Mouse (Mus musculus): ENCODE data around the gene Tlr9. TPM values are rescaled to one million over a fixed set of nuclear protein-coding genes. Genes with fewer than 3 reads are reported as not detected.

Tlr9 gene
- polyA plus RNA-seq, 1 experiment, result 4.2 TPM

DNA sequence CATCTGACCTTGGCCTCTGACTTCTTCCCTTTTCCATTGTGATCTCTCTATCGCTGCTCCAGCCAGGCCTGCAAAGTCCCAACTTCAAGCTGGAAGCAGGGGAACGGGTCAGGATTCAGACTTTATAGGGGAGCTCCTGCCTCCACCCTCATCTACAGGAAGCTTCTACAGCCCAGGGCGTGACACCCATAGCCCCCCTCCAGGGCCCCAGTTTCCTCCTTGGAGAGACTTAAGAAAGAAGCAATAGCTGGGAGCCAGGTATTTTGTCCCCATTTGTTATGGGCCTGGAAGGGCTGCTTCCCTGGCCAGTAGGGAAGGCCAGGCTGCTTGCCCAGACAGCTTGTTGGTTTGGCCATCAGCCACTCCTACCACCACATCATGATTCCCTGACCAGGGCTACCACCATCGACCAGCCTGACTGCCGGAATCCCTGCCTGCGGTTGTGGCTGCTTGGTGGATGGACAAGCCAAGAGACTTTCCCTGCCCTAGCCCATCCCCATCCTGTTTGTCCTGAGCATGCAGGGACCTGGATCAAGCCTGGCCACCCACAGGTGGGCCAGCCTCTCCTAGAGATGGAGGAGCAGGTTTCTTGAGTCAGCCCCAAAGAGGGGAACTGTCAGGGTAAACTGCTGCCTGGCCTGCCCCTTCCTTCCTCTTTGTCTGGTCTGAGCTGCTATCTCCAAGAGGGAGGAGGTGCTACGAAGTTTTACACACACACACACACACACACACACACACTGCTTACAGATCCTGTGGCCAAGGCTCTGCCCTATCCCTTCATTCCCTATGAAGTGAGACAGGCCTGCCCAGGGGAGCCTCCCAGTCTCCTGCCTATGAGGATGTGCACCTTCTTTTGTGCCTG lies 18.2 kb upstream of the Tlr9 start:
- 68% methylated on average over 7 of the region's 7 CpGs for WGBS

DNA sequence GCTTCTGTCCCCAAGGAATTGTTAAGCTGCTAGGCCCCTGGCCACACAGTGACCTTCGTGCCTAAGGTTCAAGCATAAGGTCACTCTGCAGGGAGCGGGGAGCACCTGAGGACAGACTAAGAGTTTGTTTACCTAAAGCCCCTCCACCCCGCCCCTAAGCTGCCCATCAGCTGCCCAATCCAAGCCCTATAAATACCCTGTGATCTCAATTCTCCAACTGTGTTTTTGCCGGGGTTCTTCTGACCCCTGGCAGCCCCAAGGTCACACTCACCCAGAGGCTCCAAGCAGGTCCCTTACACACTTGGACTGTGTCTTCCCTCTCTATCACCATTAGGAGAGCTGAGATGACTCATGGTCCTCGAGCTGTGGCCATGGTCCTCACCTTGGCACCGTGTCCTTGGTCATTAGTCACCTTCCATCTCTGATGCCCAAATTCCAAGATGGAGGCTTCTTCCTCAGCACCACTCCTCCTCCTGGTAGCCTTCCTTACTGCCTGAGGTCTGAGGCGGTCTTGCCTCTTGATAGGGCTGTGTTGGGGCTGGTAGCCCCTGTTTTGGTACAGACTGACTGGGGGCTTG lies 16.6 kb upstream of the Tlr9 start:
- Histone ChIP-seq H3K36me3 (ENCODE audit: control insufficient read depth, insufficient read depth, low read length) (no peaks in the 10 kb centered on the region), H3K27ac (ENCODE audit: insufficient read depth, low read depth, low read length) (no peak overlapping the region), H3K4me3 (ENCODE audit: insufficient read depth, low read depth, low read length) (no peak overlapping the region), H3K4me1 (ENCODE audit: control insufficient read depth, insufficient read depth, low read length) (peaks cover 12% of the 10 kb centered on the region), H3K27me3 (replicated peaks; ENCODE audit: control insufficient read depth, insufficient read depth, low read length) (no peaks in the 10 kb centered on the region)
- no peak for DNase-seq
- WGBS, result 84% methylated on average over 7 of the region's 7 CpGs
- TF ChIP-seq POLR2A (IDR thresholded peaks at IDR 0.05; ENCODE audit: low read depth, low read length) (no peak), CTCF (conservative IDR thresholded peaks at IDR 0.05; ENCODE audit: insufficient read depth, insufficient read length, low read depth, low read length) (no peak)

More for the DNA sequence above, 18.2 kb upstream of the Tlr9 start:
- H3K4me1 ChIP-seq (ENCODE audit: control insufficient read depth, insufficient read depth, low read length), result peaks cover 12% of the 10 kb centered on the region
- DNase-seq, result no peak
- H3K4me3 ChIP-seq (ENCODE audit: insufficient read depth, low read depth, low read length), result no peak overlapping the region
- no peak overlapping the region for H3K27ac ChIP-seq (ENCODE audit: insufficient read depth, low read depth, low read length)
- H3K27me3 ChIP-seq (replicated peaks; ENCODE audit: control insufficient read depth, insufficient read depth, low read length), result no peaks in the 10 kb centered on the region
- no peaks in the 10 kb centered on the region for H3K36me3 ChIP-seq (ENCODE audit: control insufficient read depth, insufficient read depth, low read length)
- TF ChIP-seq CTCF (conservative IDR thresholded peaks at IDR 0.05; ENCODE audit: insufficient read depth, insufficient read length, low read depth, low read length), result no peak
- no peak for TF ChIP-seq POLR2A (IDR thresholded peaks at IDR 0.05; ENCODE audit: low read depth, low read length)

DNA sequence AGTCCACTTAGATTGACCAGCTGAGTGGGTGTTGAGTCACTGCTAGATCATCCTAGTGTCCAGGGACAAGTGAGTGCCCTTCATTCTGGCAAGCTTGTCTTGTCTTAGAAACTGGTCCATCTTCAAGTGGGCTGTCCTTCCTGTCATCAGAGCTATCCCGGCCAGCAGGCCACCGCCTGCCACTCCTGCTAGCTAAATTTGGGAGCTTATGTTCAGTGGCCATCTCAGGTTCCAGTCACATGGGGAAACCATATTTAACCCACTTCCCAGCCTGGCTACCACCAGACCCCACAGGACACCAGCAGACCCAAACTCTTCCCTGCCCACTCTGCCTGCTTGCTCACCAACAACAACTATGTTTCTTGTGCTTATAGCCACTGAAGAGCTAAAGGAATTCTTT lies 15.9 kb upstream of the Tlr9 start:
- Histone ChIP-seq H3K4me3 (ENCODE audit: insufficient read depth, low read depth, low read length) (no peak overlapping the region), H3K36me3 (ENCODE audit: control insufficient read depth, insufficient read depth, low read length) (no peaks in the 10 kb centered on the region), H3K4me1 (ENCODE audit: control insufficient read depth, insufficient read depth, low read length) (peaks cover 15% of the 10 kb centered on the region), H3K27me3 (replicated peaks; ENCODE audit: control insufficient read depth, insufficient read depth, low read length) (no peaks in the 10 kb centered on the region), H3K27ac (ENCODE audit: insufficient read depth, low read depth, low read length) (no peak overlapping the region)
- no peak for TF ChIP-seq POLR2A (IDR thresholded peaks at IDR 0.05; ENCODE audit: low read depth, low read length)
- no peak for TF ChIP-seq CTCF (conservative IDR thresholded peaks at IDR 0.05; ENCODE audit: insufficient read depth, insufficient read length, low read depth, low read length)
- no peak for DNase-seq
- WGBS, result 80% methylated on average over 2 of the region's 2 CpGs

DNA sequence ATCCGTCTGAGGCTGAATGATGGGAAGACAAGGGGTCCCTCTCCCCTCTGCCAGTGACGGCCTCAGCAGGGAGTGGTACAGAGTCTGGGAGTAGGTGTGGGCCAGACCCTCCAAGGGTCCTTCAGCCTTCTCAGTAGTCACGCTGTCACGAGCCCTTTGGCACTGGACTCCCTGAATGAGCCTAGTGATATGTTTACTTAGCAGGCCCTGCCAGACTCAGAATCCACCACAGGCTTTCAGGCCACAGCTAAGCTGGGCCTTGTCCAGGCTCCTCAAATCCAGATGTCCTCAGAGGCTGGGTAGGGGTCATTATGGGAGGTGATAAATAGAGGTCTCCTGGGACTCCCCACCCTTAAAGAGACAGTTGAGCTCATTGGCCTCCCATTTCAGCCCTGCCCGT lies 14.2 kb upstream of the Tlr9 start:
- peaks cover 11% of the 10 kb centered on the region for H3K4me1 ChIP-seq (ENCODE audit: control insufficient read depth, insufficient read depth, low read length)
- DNase-seq, result no peak
- WGBS, result 75% methylated on average over 5 of the region's 5 CpGs
- TF ChIP-seq CTCF (conservative IDR thresholded peaks at IDR 0.05; ENCODE audit: insufficient read depth, insufficient read length, low read depth, low read length), result no peak
- no peak for TF ChIP-seq POLR2A (IDR thresholded peaks at IDR 0.05; ENCODE audit: low read depth, low read length)
- no peaks in the 10 kb centered on the region for H3K36me3 ChIP-seq (ENCODE audit: control insufficient read depth, insufficient read depth, low read length)
- no peak overlapping the region for H3K4me3 ChIP-seq (ENCODE audit: insufficient read depth, low read depth, low read length)
- H3K27me3 ChIP-seq (replicated peaks; ENCODE audit: control insufficient read depth, insufficient read depth, low read length), result no peaks in the 10 kb centered on the region
- no peak overlapping the region for H3K27ac ChIP-seq (ENCODE audit: insufficient read depth, low read depth, low read length)

DNA sequence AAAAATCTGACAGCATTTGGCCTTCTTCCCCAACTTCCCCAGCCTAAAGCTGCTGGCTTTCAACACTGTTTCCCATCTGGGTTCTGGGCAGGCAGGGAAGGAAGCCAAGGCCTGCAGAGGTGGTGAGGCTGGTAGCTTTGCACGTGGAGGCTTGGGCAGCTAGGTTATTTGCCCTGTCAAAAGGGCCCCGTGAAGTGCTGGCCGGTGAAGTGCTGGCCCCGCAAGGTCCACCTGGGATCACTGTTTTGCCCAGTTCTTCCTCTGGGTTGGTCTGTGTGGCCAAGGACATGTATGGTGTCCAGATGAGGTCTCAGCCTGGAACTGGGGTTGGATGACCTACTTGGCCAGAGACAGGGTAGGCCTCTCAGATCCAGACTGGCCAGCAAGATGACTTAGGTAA lies 12.4 kb upstream of the Tlr9 start:
- DNase-seq, result no peak

DNA sequence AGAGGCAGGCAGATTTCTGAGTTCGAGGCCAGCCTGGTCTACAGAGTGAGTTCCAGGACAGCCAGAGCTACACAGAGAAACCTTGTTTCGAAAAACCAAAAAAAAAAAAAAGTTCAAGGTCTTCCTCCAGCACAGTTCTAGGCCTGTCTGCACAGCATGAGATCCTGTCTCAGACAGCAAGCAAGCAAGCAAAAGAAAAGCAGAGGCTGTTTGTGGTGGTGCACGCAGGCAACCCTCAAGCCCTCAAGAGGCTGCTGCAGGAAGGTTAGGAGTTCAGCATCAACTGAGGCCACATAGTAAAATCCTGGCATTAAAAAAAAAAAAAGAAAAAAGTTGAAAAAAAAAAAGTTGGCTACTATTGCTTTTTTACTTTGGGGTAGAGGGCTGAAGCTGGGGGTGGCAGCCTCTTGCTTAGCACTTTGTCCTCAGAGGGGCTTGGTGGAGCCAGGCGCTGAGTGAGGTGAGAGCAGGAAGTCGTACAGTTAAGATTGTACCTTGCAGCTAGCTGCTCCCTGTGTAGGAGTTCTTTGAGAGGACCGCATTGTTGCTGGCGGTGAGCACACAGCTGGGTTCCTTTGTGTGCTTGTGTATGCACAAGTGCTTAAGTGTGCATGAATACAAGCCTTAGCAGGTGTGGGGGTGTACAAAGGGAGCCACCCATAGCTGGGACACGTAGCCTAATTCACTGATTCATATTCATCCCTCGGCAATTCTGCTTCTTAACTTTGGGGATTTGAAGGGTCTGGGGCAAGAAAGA lies 11.4 kb upstream of the Tlr9 start:
- Histone ChIP-seq H3K27ac (ENCODE audit: insufficient read depth, low read depth, low read length) (no peak overlapping the region), H3K4me3 (ENCODE audit: insufficient read depth, low read depth, low read length) (no peak overlapping the region), H3K4me1 (ENCODE audit: control insufficient read depth, insufficient read depth, low read length) (0 out of 2 replicates have a peak, but pooled peaks cover 5% of the 10 kb centered on the region), H3K36me3 (ENCODE audit: control insufficient read depth, insufficient read depth, low read length) (peaks cover 2% of the 10 kb centered on the region; the same call in 1 of the 2 replicates), H3K27me3 (replicated peaks; ENCODE audit: control insufficient read depth, insufficient read depth, low read length) (no peaks in the 10 kb centered on the region)
- 83% methylated on average over 9 of the region's 9 CpGs for WGBS
- TF ChIP-seq CTCF (conservative IDR thresholded peaks at IDR 0.05; ENCODE audit: insufficient read depth, insufficient read length, low read depth, low read length), result no peak
- no peak for TF ChIP-seq POLR2A (IDR thresholded peaks at IDR 0.05; ENCODE audit: low read depth, low read length)
- no peak for DNase-seq

More for the DNA sequence above, 12.4 kb upstream of the Tlr9 start:
- Histone ChIP-seq H3K4me1 (ENCODE audit: control insufficient read depth, insufficient read depth, low read length) (0 out of 2 replicates have a peak, but pooled peaks cover 5% of the 10 kb centered on the region), H3K27me3 (replicated peaks; ENCODE audit: control insufficient read depth, insufficient read depth, low read length) (no peaks in the 10 kb centered on the region), H3K27ac (ENCODE audit: insufficient read depth, low read depth, low read length) (no peak overlapping the region), H3K4me3 (ENCODE audit: insufficient read depth, low read depth, low read length) (no peak overlapping the region), H3K36me3 (ENCODE audit: control insufficient read depth, insufficient read depth, low read length) (peaks cover 2% of the 10 kb centered on the region; the same call in 1 of the 2 replicates)
- WGBS, result 97% methylated on average over 4 of the region's 4 CpGs
- TF ChIP-seq CTCF (conservative IDR thresholded peaks at IDR 0.05; ENCODE audit: insufficient read depth, insufficient read length, low read depth, low read length), result no peak
- no peak for TF ChIP-seq POLR2A (IDR thresholded peaks at IDR 0.05; ENCODE audit: low read depth, low read length)

All from kidney, adult 2 months (tissue).